Mouse (Mus musculus) brain, embryonic 14.5 days (tissue): ENCODE measurements around the gene Spata5.

Experiments used
- CTCF ChIP-seq: fragments of 200-500 bp; IDR thresholded peaks from 2 replicates; pipeline ENCODE4 v1.5.1; 2012; ENCODE audit warnings: inconsistent platforms, mild to moderate bottlenecking, moderate library complexity, borderline replicate concordance; ENCODE audit not compliant: insufficient read depth, insufficient read length; ENCODE audit errors: extremely low read depth
- POLR2A ChIP-seq: fragments of 200-500 bp; IDR thresholded peaks from 2 replicates; pipeline ENCODE4 v1.6.1; 2012; ENCODE audit warnings: mild to moderate bottlenecking, inconsistent platforms, borderline replicate concordance; ENCODE audit not compliant: poor library complexity, insufficient read depth, insufficient read length, severe bottlenecking; ENCODE audit errors: extremely low read depth

GRCm38 (mm10) chr3:37469353-37469752, 49.7 kb downstream of the Spata5 start:
- TF ChIP-seq POLR2A (no peak), CTCF (no peak)
